8 mouse cellular contexts compared by ENCODE assay signal in the genomic region with DNA sequence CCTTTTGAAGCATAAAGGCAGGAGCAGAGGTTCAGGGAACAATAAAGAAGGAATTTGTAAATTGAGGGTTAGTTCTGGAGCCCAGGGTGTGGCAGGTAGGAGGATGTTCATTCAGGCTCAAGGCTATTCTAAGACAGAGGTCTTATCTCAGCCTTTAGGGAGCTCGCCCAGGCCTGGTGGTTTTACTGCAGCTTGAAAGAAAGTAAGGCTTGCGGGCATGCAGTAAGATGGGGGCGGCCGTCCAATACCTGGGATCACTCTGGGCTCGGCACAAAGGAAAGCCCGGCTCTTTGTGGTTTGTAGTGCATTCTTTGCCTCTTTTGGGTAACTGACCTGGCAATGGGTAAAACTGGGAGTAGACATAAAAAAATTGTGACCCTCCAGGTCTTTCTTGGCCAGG. TPM values are rescaled to one million over a fixed set of nuclear protein-coding genes. Genes with fewer than 3 reads are reported as not detected.
DNase-seq lines count a peak whose midpoint lies in the region; ATAC-seq and TF ChIP-seq lines count a peak whose summit lies in the region.

No protein-coding gene starts in this region.

- H3K27me3 ChIP-seq in heart, embryonic 10.5 days (ENCODE audit: insufficient read depth, poor library complexity, severe bottlenecking), result no peaks in the 10 kb centered on the region
- H3K27me3 ChIP-seq in embryonic facial prominence, embryonic 12.5 days, result no peaks in the 10 kb centered on the region
- no peaks in the 10 kb centered on the region for H3K27me3 ChIP-seq in hindbrain, embryonic 15.5 days
- H3K27me3 ChIP-seq in liver, embryonic 16.5 days (ENCODE audit: control insufficient read depth, insufficient read depth, low read depth, low read length), result no peaks in the 10 kb centered on the region

- in situ Hi-C loops in ES-E14 (cut with MboI; ENCODE audit: low sequenced_read_pairs in 2 of 2, unreplicated experiment in 2 of 2), result no loop called here

- H3K27ac ChIP-seq in heart, embryonic 10.5 days, result peak overlapping the region; percentile 96
- peak overlapping the region; percentile 100 for H3K27ac ChIP-seq in ES-E14 (ENCODE audit: insufficient read depth, low read depth, low read length, poor library complexity, severe bottlenecking)
- H3K27ac ChIP-seq in embryonic facial prominence, embryonic 12.5 days, result peak overlapping the region; percentile 96
- H3K27ac ChIP-seq in hindbrain, embryonic 15.5 days (replicated peaks), result peak overlapping the region; percentile 85
- H3K27ac ChIP-seq in liver, embryonic 16.5 days (ENCODE audit: low read length), result peak overlapping the region; percentile 95

- no peak for ATAC-seq in embryonic facial prominence, embryonic 12.5 days (ENCODE audit: insufficient number of reproducible peaks, insufficient read depth, low FRiP score, low TSS enrichment)
- ATAC-seq in hindbrain, embryonic 15.5 days (ENCODE audit: low FRiP score, low read depth), result no peak
- no peak for ATAC-seq in liver, embryonic 16.5 days (ENCODE audit: low read depth)

- 23% methylated on average over 6 of the region's 6 CpGs for WGBS in heart, embryonic 10.5 days
- WGBS in embryonic facial prominence, embryonic 12.5 days, result 30% methylated on average over 6 of the region's 6 CpGs
- WGBS in hindbrain, embryonic 15.5 days, result 31% methylated on average over 6 of the region's 6 CpGs
- 16% methylated on average over 6 of the region's 6 CpGs for WGBS in liver, embryonic 16.5 days (ENCODE audit: insufficient replicate concordance)

- H3K4me1 ChIP-seq in heart, embryonic 10.5 days, result peaks cover 39% of the 10 kb centered on the region
- peaks cover 7 to 22% of the 10 kb centered on the region in 2 experiments for H3K4me1 ChIP-seq in ES-E14 (ENCODE audit: control insufficient read depth in 2 of 2, insufficient read depth in 2 of 2, low read length in 2 of 2, poor library complexity in 1 of 2)
- peaks cover 18% of the 10 kb centered on the region; the same call in 1 of the 2 replicates for H3K4me1 ChIP-seq in embryonic facial prominence, embryonic 12.5 days
- H3K4me1 ChIP-seq in hindbrain, embryonic 15.5 days (replicated peaks), result peaks cover 25% of the 10 kb centered on the region
- H3K4me1 ChIP-seq in liver, embryonic 16.5 days (ENCODE audit: control insufficient read depth, low read depth, low read length), result peaks cover 10% of the 10 kb centered on the region

- peak overlapping the region; percentile 96 for H3K9ac ChIP-seq in ES-E14 (ENCODE audit: insufficient read depth, low read depth, low read length, poor library complexity, severe bottlenecking)
- peak overlapping the region; percentile 79 for H3K9ac ChIP-seq in embryonic facial prominence, embryonic 12.5 days
- H3K9ac ChIP-seq in hindbrain, embryonic 15.5 days, result peak overlapping the region; percentile 76
- H3K9ac ChIP-seq in liver, embryonic 16.5 days (ENCODE audit: low read depth, low read length), result peak overlapping the region; percentile 91

- peak; percentile 78 for DNase-seq in heart, embryonic 10.5 days (ENCODE audit: low spot score)
- no peak for DNase-seq in heart, adult 11 months
- DNase-seq in ES-E14 (ENCODE audit: low read depth, low spot score), result peak; percentile 69
- DNase-seq in ovary, postnatal 14 days (ENCODE audit: low spot score), result peak; percentile 3
- no peak for DNase-seq in urinary bladder, adult 18-20 months (ENCODE audit: low spot score in 2 of 2)

- peak overlapping the region; percentile 90 for H3K4me3 ChIP-seq in heart, embryonic 10.5 days
- H3K4me3 ChIP-seq in ES-E14 (ENCODE audit: insufficient read depth in 1 of 2, low read depth in 1 of 2, low read length in 2 of 2, poor library complexity in 1 of 2, severe bottlenecking in 1 of 2), result peak overlapping the region; percentile 78 to 96
- H3K4me3 ChIP-seq in embryonic facial prominence, embryonic 12.5 days, result peak overlapping the region; percentile 78
- peak overlapping the region; percentile 81 for H3K4me3 ChIP-seq in hindbrain, embryonic 15.5 days
- peak overlapping the region; percentile 95 for H3K4me3 ChIP-seq in liver, embryonic 16.5 days (ENCODE audit: low read depth, low read length)

- peak overlapping the region; percentile 55 for H3K4me2 ChIP-seq in embryonic facial prominence, embryonic 12.5 days (replicated peaks)
- H3K4me2 ChIP-seq in hindbrain, embryonic 15.5 days, result peak overlapping the region; percentile 59
- H3K4me2 ChIP-seq in liver, embryonic 16.5 days (ENCODE audit: low read depth, low read length), result peak overlapping the region; percentile 85

- H3K9me3 ChIP-seq in heart, embryonic 10.5 days, result no peaks in the 10 kb centered on the region
- no peaks in the 10 kb centered on the region for H3K9me3 ChIP-seq in ES-E14 (ENCODE audit: control insufficient read depth, insufficient read depth, low read depth, low read length)
- no peaks in the 10 kb centered on the region for H3K9me3 ChIP-seq in embryonic facial prominence, embryonic 12.5 days
- H3K9me3 ChIP-seq in hindbrain, embryonic 15.5 days, result no peaks in the 10 kb centered on the region
- no peaks in the 10 kb centered on the region for H3K9me3 ChIP-seq in liver, embryonic 16.5 days (replicated peaks; ENCODE audit: control insufficient read depth, low read length)

- peaks cover 25% of the 10 kb centered on the region for H3K36me3 ChIP-seq in heart, embryonic 10.5 days
- peaks cover 13% of the 10 kb centered on the region for H3K36me3 ChIP-seq in ES-E14 (ENCODE audit: control insufficient read depth, insufficient read depth, low read length, poor library complexity, severe bottlenecking)
- H3K36me3 ChIP-seq in embryonic facial prominence, embryonic 12.5 days, result peaks cover 21% of the 10 kb centered on the region
- peaks cover 9% of the 10 kb centered on the region for H3K36me3 ChIP-seq in hindbrain, embryonic 15.5 days
- H3K36me3 ChIP-seq in liver, embryonic 16.5 days (ENCODE audit: control insufficient read depth, insufficient read depth), result peaks cover 3% of the 10 kb centered on the region

TF ChIP-seq in ES-E14, 5 proteins besides CTCF, POLR2A, EP300 and RAD21:
- TF ChIP-seq MAFK (IDR thresholded peaks at IDR 0.05; ENCODE audit: insufficient read depth, low read depth, low read length), result no peak
- TF ChIP-seq CHD2 (IDR thresholded peaks at IDR 0.05; ENCODE audit: low read depth, low read length), result no peak
- TF ChIP-seq HCFC1 (IDR thresholded peaks at IDR 0.05; ENCODE audit: borderline replicate concordance, insufficient read depth, low read length), result no peak
- no peak for TF ChIP-seq ZC3H11A (IDR thresholded peaks at IDR 0.05; ENCODE audit: borderline replicate concordance, low read depth, low read length)
- TF ChIP-seq ZNF384 (IDR thresholded peaks at IDR 0.05; ENCODE audit: low read depth, low read length), result no peak

RNA-seq across cellular contexts. Expression of gene Zfp568, which starts 0.8 kb away (rescaled TPM):
- 32.0 and 33.8 TPM in 2 replicates for polyA plus RNA-seq in heart, embryonic 10.5 days (2016; fragmentation: Nextera tagmentation; extraction: Ambion mirVana)
- 120 and 126 TPM in 2 replicates for total RNA-seq in ES-E14 (2012; rRNA removed)
- 20.4 and 23.2 TPM in 2 replicates for polyA plus RNA-seq in embryonic facial prominence, embryonic 12.5 days (2016; fragmentation: Nextera tagmentation; extraction: Ambion mirVana)
- polyA plus RNA-seq in hindbrain, embryonic 15.5 days (2015; fragmentation: Nextera tagmentation; extraction: Ambion mirVana), result 4.9 and 6.9 TPM in 2 replicates
- polyA plus RNA-seq in liver, embryonic 16.5 days (2015; fragmentation: Nextera tagmentation; extraction: Ambion mirVana), result 8.1 and 8.2 TPM in 2 replicates

RNA-seq across cellular contexts. Expression of gene Zfp74, which starts 29.0 kb away (rescaled TPM):
- 10.3 and 10.9 TPM in 2 replicates for polyA plus RNA-seq in heart, embryonic 10.5 days (2016; fragmentation: Nextera tagmentation; extraction: Ambion mirVana)
- total RNA-seq in ES-E14 (2012; rRNA removed), result 11.7 and 24.1 TPM in 2 replicates
- 17.2 and 18.0 TPM in 2 replicates for polyA plus RNA-seq in embryonic facial prominence, embryonic 12.5 days (2016; fragmentation: Nextera tagmentation; extraction: Ambion mirVana)
- 21.0 and 22.0 TPM in 2 replicates for polyA plus RNA-seq in hindbrain, embryonic 15.5 days (2015; fragmentation: Nextera tagmentation; extraction: Ambion mirVana)
- polyA plus RNA-seq in liver, embryonic 16.5 days (2015; fragmentation: Nextera tagmentation; extraction: Ambion mirVana), result 1.3 and 1.5 TPM in 2 replicates

Comparison
In these comparisons a context has a peak if more than half of its experiments do, and no peak if none do; other contexts are left out.
1. DNase-seq: peak in heart, embryonic 10.5 days (single experiment), ES-E14 (single experiment) and ovary, postnatal 14 days (single experiment); none in heart, adult 11 months (single experiment) and urinary bladder, adult 18-20 months (0 of 2).
2. Peak in every context shown above with its lines, with median percentiles within 50 percentile points of each other: H3K27ac ChIP-seq, H3K4me3 ChIP-seq, H3K9ac ChIP-seq and H3K4me2 ChIP-seq.